Mouse (Mus musculus): ENCODE data around the gene Yipf2.

GRCm38 (mm10) chr9:21627145-21627795 is 34.6 kb upstream of the Yipf2 start:
- TF ChIP-seq POLR2A (IDR thresholded peaks at IDR 0.05; ENCODE audit: borderline replicate concordance, extremely low read depth, low read depth, low read length) (no peak), CTCF (IDR thresholded peaks at IDR 0.05; ENCODE audit: insufficient read depth, low read length) (no peak)
